Mouse (Mus musculus) MEL (cell line): Measurements from ENCODE around the gene Sec16b. TPM values are rescaled to one million over a fixed set of nuclear protein-coding genes. Genes with fewer than 3 reads are reported as not detected.

Source experiments
- DNase-seq: peaks from one replicate; pipeline ENCODE4 v3.0.0; 2011; ENCODE audit warnings: low read depth, low spot score
- H3K27ac ChIP-seq: 2 replicates; pipeline ENCODE4 v1.5.1; 2012; ENCODE audit warnings: low read depth, mild to moderate bottlenecking, control low read depth, low read length, moderate library complexity; ENCODE audit not compliant: control insufficient read depth
- H3K27me3 ChIP-seq, 2 experiments: fragments of 150-350 bp in 1 of 2; sonication (generic) in 1 of 2; 2 replicates each; pipeline ENCODE4 v1.6.1; 2012; ENCODE audit warnings: low read length in 2 of 2, mild to moderate bottlenecking in 2 of 2, improper control_type of control experiment in 1 of 2, moderate library complexity in 1 of 2; ENCODE audit not compliant: insufficient read depth in 2 of 2, control insufficient read depth in 1 of 2
- H3K36me3 ChIP-seq, 2 experiments: 2 replicates each; pipeline ENCODE4 v1.6.1; 2012 to 2014; ENCODE audit warnings: low read length in 2 of 2, improper control_type of control experiment in 1 of 2, inconsistent platforms in 1 of 2, mild to moderate bottlenecking in 1 of 2; ENCODE audit not compliant: insufficient read depth in 2 of 2, control insufficient read depth in 1 of 2
- H3K4me1 ChIP-seq, 2 experiments: fragments of 150-350 bp in 1 of 2; sonication (generic) in 1 of 2; 2 replicates each; pipeline ENCODE4 v1.6.1; 2012; ENCODE audit warnings: low read length in 2 of 2, improper control_type of control experiment in 1 of 2, mild to moderate bottlenecking in 1 of 2; ENCODE audit not compliant: insufficient read depth in 2 of 2, control insufficient read depth in 1 of 2
- H3K4me3 ChIP-seq, 2 experiments: fragments of 150-350 bp in 1 of 2; sonication (generic) in 1 of 2; 2 replicates each; pipeline ENCODE4 v1.5.1; 2012; ENCODE audit warnings: low read depth in 2 of 2, low read length in 2 of 2, mild to moderate bottlenecking in 2 of 2, moderate library complexity in 2 of 2, control low read depth in 1 of 2, improper control_type of control experiment in 1 of 2; ENCODE audit not compliant: control insufficient read depth in 1 of 2, insufficient read depth in 1 of 2
- H3K79me2 ChIP-seq: 2 replicates; pipeline ENCODE4 v1.6.1; 2012; ENCODE audit warnings: mild to moderate bottlenecking, low read length, moderate library complexity; ENCODE audit not compliant: control insufficient read depth, poor library complexity, insufficient read depth
- H3K9ac ChIP-seq: 2 replicates; pipeline ENCODE4 v1.6.1; 2012; ENCODE audit warnings: low read depth, mild to moderate bottlenecking, control low read depth, low read length, moderate library complexity; ENCODE audit not compliant: control insufficient read depth, poor library complexity, severe bottlenecking
- H3K9me3 ChIP-seq: fragments of 150-350 bp; sonication (generic); replicated peaks from 2 replicates; pipeline ENCODE4 v1.6.1; 2012; ENCODE audit warnings: mild to moderate bottlenecking, low read length, improper control_type of control experiment, moderate library complexity; ENCODE audit not compliant: insufficient read depth
- CHD2 ChIP-seq: IDR thresholded peaks from 2 replicates; pipeline ENCODE4 v1.6.1; 2011; ENCODE audit warnings: low read length, improper control_type of control experiment
- CTCF ChIP-seq, 3 experiments: IDR thresholded peaks in 2 of 3; conservative IDR thresholded peaks in 1 of 3; 2 replicates each; pipeline ENCODE4 v1.5.1; 2011 to 2012; ENCODE audit warnings: low read length in 3 of 3, low read depth in 2 of 3, mild to moderate bottlenecking in 2 of 3, improper control_type of control experiment in 1 of 3, inconsistent platforms in 1 of 3, mixed read lengths in 1 of 3, moderate library complexity in 1 of 3; ENCODE audit not compliant: control insufficient read depth in 1 of 3, insufficient read depth in 1 of 3, poor library complexity in 1 of 3, severe bottlenecking in 1 of 3
- KAT2A ChIP-seq: conservative IDR thresholded peaks from 2 replicates; pipeline ENCODE4 v1.6.1; 2012; ENCODE audit warnings: low read depth, low read length, improper control_type of control experiment, inconsistent platforms
- MAFK ChIP-seq: IDR thresholded peaks from 2 replicates; pipeline ENCODE4 v1.6.1; 2011; ENCODE audit warnings: low read depth, mild to moderate bottlenecking, low read length, improper control_type of control experiment, borderline replicate concordance
- MAX ChIP-seq: IDR thresholded peaks from 2 replicates; pipeline ENCODE4 v1.6.1; 2011; ENCODE audit warnings: low read length, improper control_type of control experiment
- MXI1 ChIP-seq: IDR thresholded peaks from 2 replicates; pipeline ENCODE4 v1.6.1; 2011; ENCODE audit warnings: mild to moderate bottlenecking, low read depth, low read length, improper control_type of control experiment
- NELFE ChIP-seq: IDR thresholded peaks from 2 replicates; pipeline ENCODE4 v1.6.1; 2011; ENCODE audit warnings: low read depth, low read length, improper control_type of control experiment
- NRF1 ChIP-seq: IDR thresholded peaks from 2 replicates; pipeline ENCODE4 v1.6.1; 2014; ENCODE audit warnings: low read depth, mild to moderate bottlenecking, inconsistent platforms, low read length, improper control_type of control experiment, moderate library complexity; ENCODE audit not compliant: poor library complexity, insufficient read depth, severe bottlenecking
- RAD21 ChIP-seq: IDR thresholded peaks from 2 replicates; pipeline ENCODE4 v1.6.1; 2011; ENCODE audit warnings: mild to moderate bottlenecking, low read depth, low read length, improper control_type of control experiment
- SMC3 ChIP-seq: IDR thresholded peaks from 2 replicates; pipeline ENCODE4 v1.6.1; 2011; ENCODE audit warnings: low read depth, low read length, improper control_type of control experiment
- TAL1 ChIP-seq: IDR thresholded peaks from 2 replicates; pipeline ENCODE4 v1.6.1; 2012; ENCODE audit warnings: mild to moderate bottlenecking, inconsistent platforms, low read length, moderate library complexity, mixed read lengths
- polyA plus RNA-seq, 2 experiments: library from polyadenylated mRNA; stranded (reverse) in 1 of 2; unstranded in 1 of 2; fragments of >175 nt in 1 of 2; fragments of >200 nt in 1 of 2; gene quantifications; 2 replicates each; pipeline versions ENCODE4 v1.2.1 to v1.2.4; 2012; ENCODE audit warnings: low replicate concordance in 2 of 2, low read depth in 1 of 2; ENCODE audit not compliant: insufficient read length in 2 of 2, insufficient read depth in 1 of 2, missing spikeins in 1 of 2
- total RNA-seq: library from RNA; depleted of rRNA; stranded (reverse); fragments of 300-350 nt; gene quantifications from 2 replicates; pipeline ENCODE4 v1.2.3, GENCODE M21; 2012

Sec16b gene
- total and polyA plus RNA-seq, 3 experiments, result 0.03 to 0.04 TPM; not detected in 1

- H3K36me3 ChIP-seq, result no peaks in the 10 kb centered on the region
- no peak for TF ChIP-seq MXI1
- 0 out of 2 replicates have a peak, but pooled peaks have one; percentile 20 for TF ChIP-seq NELFE
- TF ChIP-seq CHD2, result no peak
- TF ChIP-seq MAFK, result no peak
- TF ChIP-seq NRF1, result no peak
- peak; percentile 43 for TF ChIP-seq RAD21
- TF ChIP-seq CTCF (IDR thresholded peaks at IDR 0.05 in 2 of 3, conservative IDR thresholded peaks at IDR 0.05 in 1 of 3; ENCODE audit: control insufficient read depth in 1 of 3, insufficient read depth in 1 of 3, low read depth in 2 of 3, low read length in 3 of 3, poor library complexity in 1 of 3, severe bottlenecking in 1 of 3), result peak; percentile 71 to 79 (median 73)
- TF ChIP-seq SMC3, result peak; percentile 62
- no peaks in the 10 kb centered on the region for H3K4me1 ChIP-seq
- H3K27ac ChIP-seq, result no peak overlapping the region
- H3K79me2 ChIP-seq, result no peaks in the 10 kb centered on the region
- no peak overlapping the region; a peak in 1 of 4 replicates for H3K4me3 ChIP-seq
- DNase-seq, result peak; percentile 67
- no peaks in the 10 kb centered on the region for H3K9me3 ChIP-seq
- H3K9ac ChIP-seq, result no peak overlapping the region
- H3K27me3 ChIP-seq, result peaks cover 0 to 4% of the 10 kb centered on the region in 2 experiments; a peak in 3 of 4 replicates
Measured at GRCm38 (mm10) chr1:157560654-157561386, 54.3 kb downstream of the Sec16b start.

DNA sequence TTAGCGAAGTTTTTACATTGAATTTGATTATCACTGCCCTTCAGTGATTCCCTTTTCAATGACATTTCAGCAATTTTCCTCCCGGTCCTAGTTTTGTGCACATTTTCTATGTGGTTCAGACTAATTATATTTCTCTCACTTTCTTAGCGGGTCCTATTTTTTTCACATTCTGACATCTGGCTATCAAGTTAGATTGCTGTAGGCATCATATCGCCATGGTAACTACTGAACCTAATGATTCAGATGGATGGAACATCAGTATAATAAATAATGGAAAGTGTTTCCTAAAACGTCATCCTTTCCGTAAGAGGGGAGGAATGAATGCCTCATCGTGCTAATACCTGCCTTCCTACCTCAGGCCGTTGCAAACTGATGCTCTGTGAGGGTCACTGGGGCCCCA, 61.3 kb downstream of the Sec16b start:
- Histone ChIP-seq H3K27ac (no peak overlapping the region), H3K36me3 (no peaks in the 10 kb centered on the region), H3K79me2 (no peaks in the 10 kb centered on the region)

GRCm38 (mm10) chr1:157569263-157570090, 62.9 kb downstream of the Sec16b start:
- Histone ChIP-seq H3K4me3 (no peak overlapping the region), H3K79me2 (no peaks in the 10 kb centered on the region), H3K4me1 (no peaks in the 10 kb centered on the region), H3K36me3 (no peaks in the 10 kb centered on the region), H3K9ac (no peak overlapping the region), H3K9me3 (no peaks in the 10 kb centered on the region), H3K27ac (no peak overlapping the region), H3K27me3 (peaks cover 0 to 3% of the 10 kb centered on the region in 2 experiments; a peak in 3 of 4 replicates)
- no peak for DNase-seq
- no peak for TF ChIP-seq MAFK
- no peak for TF ChIP-seq MAX
- TF ChIP-seq TAL1, result no peak

More for the DNA sequence above, 61.3 kb downstream of the Sec16b start:
- Histone ChIP-seq H3K9ac (no peak overlapping the region), H3K4me3 (no peak overlapping the region), H3K9me3 (no peaks in the 10 kb centered on the region), H3K4me1 (no peaks in the 10 kb centered on the region), H3K27me3 (peaks cover 0 to 3% of the 10 kb centered on the region in 2 experiments; a peak in 3 of 4 replicates)
- no peak for DNase-seq
- no peak for TF ChIP-seq KAT2A
- TF ChIP-seq NRF1, result no peak
